Mouse (Mus musculus) ovary, postnatal 14 days (tissue): ENCODE measurements around the gene Olfr459.

Source experiments
- DNase-seq: peaks from one replicate; pipeline ENCODE4 v3.0.0; 2022; ENCODE audit warnings: low spot score

Olfr459 gene

GRCm38 (mm10) chr6:41775077-41775476, at the start of gene Olfr459:
TSS of gene Olfr459 (minus strand) at chr6:41775177.
- no peak for DNase-seq

- DNase-seq = no peak
Measured at GRCm38 (mm10) chr6:41824086-41824485, 49.1 kb upstream of the Olfr459 start.

GRCm38 (mm10) chr6:41786700-41787099, 11.7 kb upstream of the Olfr459 start:
- DNase-seq = no peak

- DNase-seq = no peak
Measured at GRCm38 (mm10) chr6:41775721-41776120, 744 bp upstream of the Olfr459 start.

GRCm38 (mm10) chr6:41769872-41770271, 5.1 kb downstream of the Olfr459 start:
- no peak for DNase-seq

GRCm38 (mm10) chr6:41764306-41764705, 10.7 kb downstream of the Olfr459 start:
- no peak for DNase-seq

GRCm38 (mm10) chr6:41762370-41762757, 12.6 kb downstream of the Olfr459 start:
- DNase-seq = no peak

- peak; percentile 56 for DNase-seq
Measured at GRCm38 (mm10) chr6:41761702-41762369, 13.1 kb downstream of the Olfr459 start.

- no peak for DNase-seq
Measured at GRCm38 (mm10) chr6:41759618-41760017, 15.4 kb downstream of the Olfr459 start.

- no peak for DNase-seq
Measured at GRCm38 (mm10) chr6:41758421-41758820, 16.6 kb downstream of the Olfr459 start.

- DNase-seq = no peak
Measured at GRCm38 (mm10) chr6:41757199-41757598, 17.8 kb downstream of the Olfr459 start.

GRCm38 (mm10) chr6:41754626-41755025, 20.4 kb downstream of the Olfr459 start:
- DNase-seq = no peak

- DNase-seq = no peak
Measured at GRCm38 (mm10) chr6:41744664-41745392, 30.1 kb downstream of the Olfr459 start.

- DNase-seq = no peak
Measured at GRCm38 (mm10) chr6:41741101-41741500, 33.9 kb downstream of the Olfr459 start.

- no peak for DNase-seq
Measured at GRCm38 (mm10) chr6:41734719-41735470, 40.1 kb downstream of the Olfr459 start.

GRCm38 (mm10) chr6:41727989-41728609, 46.9 kb downstream of the Olfr459 start:
- no peak for DNase-seq

GRCm38 (mm10) chr6:41721430-41721829, 53.5 kb downstream of the Olfr459 start:
- DNase-seq = no peak
